Mouse (Mus musculus): ENCODE data around the gene Icosl. TPM values are rescaled to one million over a fixed set of nuclear protein-coding genes. Genes with fewer than 3 reads are reported as not detected.
A peak's percentile ranks its signal among the peaks of the same experiment; 100 is the strongest.
"Not testable (repeated sequence)": the region's sequence is repeated elsewhere in the genome, so short reads cannot be mapped to it uniquely, and the experiment has no call there.

Gene Icosl
- 1 to 10 TPM; 1.6 to 2.0 TPM for total RNA-seq (2021)
- long read RNA-seq, experiment 1 = 0 reads
- long read RNA-seq, experiment 2, partial matches to known transcripts = 0 of 1 reads
- long read RNA-seq, experiment 2, other reads (novel, unspliced or antisense) = 0 of 1 reads

- peak; percentile 79 for DNase-seq
- intact Hi-C loops (cut with DNase I; ENCODE audit: low total_unique reads) = loop anchor here (5.0 kb wide), 1 partner anchor 88 kb away; no protein-coding TSS in a partner anchor
These were observed at the start of gene Icosl for GRCm38 (mm10) chr10:78069101-78070011. Gene Icosl (plus strand): TSS chr10:78069302.

- intact Hi-C loops (cut with DNase I; ENCODE audit: low total_unique reads); DNase-seq: not testable (repeated sequence)
These were observed 49.1 kb upstream of the Icosl start for GRCm38 (mm10) chr10:78019984-78020383.

- intact Hi-C loops (cut with DNase I; ENCODE audit: low total_unique reads) = loop anchor here (5.0 kb wide), 1 partner anchor 137 kb away; no protein-coding TSS in a partner anchor
- not testable (repeated sequence) for DNase-seq
These were observed 43.6 kb upstream of the Icosl start for GRCm38 (mm10) chr10:78025453-78025852.

GRCm38 (mm10) chr10:78028129-78028528 lies 41.0 kb upstream of the Icosl start:
- DNase-seq = peak; percentile 61
- intact Hi-C loops (cut with DNase I; ENCODE audit: low total_unique reads) = loop anchor here (5.0 kb wide), 1 partner anchor 134 kb away; no protein-coding TSS in a partner anchor

GRCm38 (mm10) chr10:78029080-78029479 lies 40.0 kb upstream of the Icosl start:
- intact Hi-C loops (cut with DNase I; ENCODE audit: low total_unique reads) = loop anchor here (5.0 kb wide), 1 partner anchor 133 kb away; no protein-coding TSS in a partner anchor
- no peak for DNase-seq

GRCm38 (mm10) chr10:78031987-78032386 lies 37.1 kb upstream of the Icosl start:
- DNase-seq = no peak
- intact Hi-C loops (cut with DNase I; ENCODE audit: low total_unique reads) = no loop called here

GRCm38 (mm10) chr10:78037139-78037538 lies 32.0 kb upstream of the Icosl start:
- DNase-seq = no peak
- intact Hi-C loops (cut with DNase I; ENCODE audit: low total_unique reads) = no loop called here

GRCm38 (mm10) chr10:78041647-78042046 lies 27.5 kb upstream of the Icosl start, which contains the start of gene Dnmt3l:
Gene Dnmt3l (plus strand): TSS chr10:78041947.
- intact Hi-C loops (cut with DNase I; ENCODE audit: low total_unique reads) = no loop called here
- DNase-seq = no peak

- intact Hi-C loops (cut with DNase I; ENCODE audit: low total_unique reads) = no loop called here
- no peak for DNase-seq
These were observed 27.0 kb upstream of the Icosl start for GRCm38 (mm10) chr10:78042096-78042495.

GRCm38 (mm10) chr10:78042697-78043405 lies 26.3 kb upstream of the Icosl start:
- no peak for DNase-seq
- intact Hi-C loops (cut with DNase I; ENCODE audit: low total_unique reads) = no loop called here

GRCm38 (mm10) chr10:78043406-78043836 lies 25.7 kb upstream of the Icosl start, which contains the start of gene Aire:
Gene Aire (minus strand): TSS chr10:78043610.
- intact Hi-C loops (cut with DNase I; ENCODE audit: low total_unique reads) = no loop called here

GRCm38 (mm10) chr10:78044531-78044930 lies 24.6 kb upstream of the Icosl start:
- intact Hi-C loops (cut with DNase I; ENCODE audit: low total_unique reads) = no loop called here
- DNase-seq = no peak

More at GRCm38 (mm10) chr10:78043406-78043836, 25.7 kb upstream of the Icosl start, which contains the start of gene Aire:
- DNase-seq = peak; percentile 41

GRCm38 (mm10) chr10:78046388-78046787 lies 22.7 kb upstream of the Icosl start:
- intact Hi-C loops (cut with DNase I; ENCODE audit: low total_unique reads) = no loop called here

GRCm38 (mm10) chr10:78048061-78048730 lies 20.9 kb upstream of the Icosl start:
- intact Hi-C loops (cut with DNase I; ENCODE audit: low total_unique reads) = no loop called here
- DNase-seq = no peak

More at GRCm38 (mm10) chr10:78046388-78046787, 22.7 kb upstream of the Icosl start:
- no peak for DNase-seq

- intact Hi-C loops (cut with DNase I; ENCODE audit: low total_unique reads) = no loop called here
- DNase-seq = no peak
These were observed 19.5 kb upstream of the Icosl start for GRCm38 (mm10) chr10:78049519-78050035.

GRCm38 (mm10) chr10:78054633-78055565 lies 14.2 kb upstream of the Icosl start:
- DNase-seq = no peak
- intact Hi-C loops (cut with DNase I; ENCODE audit: low total_unique reads) = no loop called here

- intact Hi-C loops (cut with DNase I; ENCODE audit: low total_unique reads) = no loop called here
- DNase-seq = no peak
These were observed 12.0 kb upstream of the Icosl start for GRCm38 (mm10) chr10:78057056-78057455.

GRCm38 (mm10) chr10:78063122-78063521 lies 6.0 kb upstream of the Icosl start:
- intact Hi-C loops (cut with DNase I; ENCODE audit: low total_unique reads) = no loop called here
- no peak for DNase-seq

Measured in gastrocnemius, postnatal 14 days (tissue).